Mouse (Mus musculus) Patski (cell line): Measurements from ENCODE around the gene Crb1. TPM values are rescaled to one million over a fixed set of nuclear protein-coding genes. Genes with fewer than 3 reads are reported as not detected.
"Not testable (repeated sequence)": the region's sequence is repeated elsewhere in the genome, so short reads cannot be mapped to it uniquely, and the experiment has no call there.

Source experiments
- ATAC-seq: fragments of 100-300 bp; one replicate; pipeline ENCODE4 v1.8.0; 2021
- CTCF ChIA-PET: fragments of 350-600 bp; sonication (Branson Sonifier 250); formaldehyde crosslinking; loops from one replicate; lab custom pipeline; 2022; ENCODE audit warnings: inconsistent platforms; lab: Charles Lee
- POLR2A ChIA-PET: fragments of 350-600 bp; sonication (Branson Sonifier 250); formaldehyde crosslinking; loops from one replicate; lab custom pipeline; 2022; ENCODE audit warnings: antibody characterized with exemption, inconsistent platforms; lab: Charles Lee
- DNase-seq: peaks from one replicate; pipeline ENCODE4 v3.0.0-alpha.2; 2011; ENCODE audit warnings: low read depth, low spot score
- H3K27me3 ChIP-seq: fragments of 371-371 bp; one replicate; pipeline ENCODE4 v1.5.1; 2021
- CTCF ChIP-seq: fragments of 100-300 bp; IDR thresholded peaks from one replicate; pipeline ENCODE4 v1.5.1; 2021
- in situ Hi-C: fragments of 300-500 bp; cut with MboI; formaldehyde crosslinking; loops from 3 replicates; pipeline ENCODE4 v1.11.1; 2018; ENCODE audit warnings: low pct_unique_long_range_greater_than_20kb, mixed read lengths
- polyA plus RNA-seq: library from polyadenylated mRNA; unstranded; gene quantifications from one replicate; pipeline ENCODE4 v1.2.3, GENCODE M21; 2021

The Crb1 gene
- polyA plus RNA-seq, 1 experiment from 2014 or later: 0.06 TPM

DNA sequence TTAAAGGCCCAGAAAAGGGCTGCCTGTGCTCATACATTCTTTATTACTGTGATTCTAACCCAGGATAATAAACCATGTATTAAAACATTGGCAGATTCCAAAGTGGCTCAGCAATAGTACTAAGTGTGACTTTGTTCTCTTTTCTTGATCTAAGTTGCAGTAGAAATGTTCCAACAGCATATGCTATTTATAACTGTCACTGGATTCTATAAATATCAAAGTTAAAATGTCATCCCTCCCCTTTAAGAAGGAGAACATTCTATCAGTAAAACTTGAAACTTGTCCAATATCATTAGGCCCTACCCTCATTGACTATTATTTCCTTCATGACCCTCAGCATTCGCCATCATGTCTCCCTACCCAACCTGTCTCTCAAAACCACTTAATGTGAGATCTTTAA, 48.1 kb downstream of the Crb1 start:
- in situ Hi-C loops: no loop called here

DNA sequence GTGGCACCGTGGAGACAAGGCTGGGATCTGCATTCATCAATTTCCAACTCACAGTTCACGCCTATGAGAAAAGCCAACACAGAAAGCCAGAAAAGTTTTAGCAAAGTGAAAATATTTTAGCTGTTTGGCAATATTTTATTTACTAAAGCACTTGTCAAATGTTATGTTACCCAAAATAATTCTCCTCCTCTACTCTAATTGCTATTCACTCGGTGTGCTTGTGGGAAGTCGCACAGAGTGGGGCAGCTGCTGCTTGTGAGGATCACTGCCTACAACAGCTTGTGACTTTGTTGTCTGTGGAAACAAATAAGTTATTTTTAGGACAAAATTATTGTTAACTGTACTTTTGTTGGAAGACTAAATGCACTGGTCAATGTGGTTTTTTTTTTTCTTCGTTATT, 48.6 kb downstream of the Crb1 start:
- ATAC-seq: no peak
- ChIA-PET POLR2A (no interaction called here), CTCF (interaction anchor here (1.3 kb wide), 2 partner anchors 9 to 11 kb away, joined by 3 read pairs; no protein-coding TSS in a partner anchor)
- no peak for DNase-seq
- in situ Hi-C loops: no loop called here
- TF ChIP-seq CTCF: no peak
- peaks cover 21% of the 10 kb centered on the region for H3K27me3 ChIP-seq

More for the DNA sequence above, 48.1 kb downstream of the Crb1 start:
- CTCF ChIA-PET: interaction anchor here (1.3 kb wide), 2 partner anchors 10 to 11 kb away, joined by 3 read pairs; no protein-coding TSS in a partner anchor
- POLR2A ChIA-PET: no interaction called here
- DNase-seq: no peak
- peaks cover 24% of the 10 kb centered on the region for H3K27me3 ChIP-seq
- no peak for TF ChIP-seq CTCF
- ATAC-seq: no peak

GRCm38 (mm10) chr1:139325378-139325777, 51.5 kb downstream of the Crb1 start:
- in situ Hi-C loops: no loop called here
- TF ChIP-seq CTCF: no peak
- ChIA-PET CTCF (no interaction called here), POLR2A (no interaction called here)
- H3K27me3 ChIP-seq: peaks cover 18% of the 10 kb centered on the region
- DNase-seq (no peak), ATAC-seq (no peak)

DNA sequence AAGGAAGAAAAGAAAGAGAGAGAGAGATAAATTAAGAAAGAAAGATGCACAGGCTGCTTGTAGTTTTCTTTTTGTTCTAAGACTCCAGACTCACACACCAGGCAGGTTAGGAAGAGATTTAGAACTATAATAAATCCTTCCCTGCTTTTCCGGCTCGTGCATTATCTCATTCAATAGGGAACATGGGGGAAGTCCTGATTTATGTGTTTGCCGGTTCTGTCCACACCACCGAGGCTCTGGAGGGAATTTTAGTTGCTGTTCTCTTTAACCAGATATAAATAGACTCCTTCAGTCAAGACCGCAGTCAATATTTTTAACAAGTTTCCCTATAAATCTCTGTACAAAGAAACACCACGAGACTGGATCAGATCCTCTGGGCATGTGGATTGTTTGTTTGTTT, 57.1 kb downstream of the Crb1 start:
- ChIA-PET CTCF (no interaction called here), POLR2A (no interaction called here)
- DNase-seq (no peak), ATAC-seq (no peak)
- TF ChIP-seq CTCF: no peak
- peaks cover 33% of the 10 kb centered on the region for H3K27me3 ChIP-seq
- in situ Hi-C loops: loop anchor here (25.0 kb wide), 1 partner anchor 1343 kb away; no protein-coding TSS in a partner anchor

DNA sequence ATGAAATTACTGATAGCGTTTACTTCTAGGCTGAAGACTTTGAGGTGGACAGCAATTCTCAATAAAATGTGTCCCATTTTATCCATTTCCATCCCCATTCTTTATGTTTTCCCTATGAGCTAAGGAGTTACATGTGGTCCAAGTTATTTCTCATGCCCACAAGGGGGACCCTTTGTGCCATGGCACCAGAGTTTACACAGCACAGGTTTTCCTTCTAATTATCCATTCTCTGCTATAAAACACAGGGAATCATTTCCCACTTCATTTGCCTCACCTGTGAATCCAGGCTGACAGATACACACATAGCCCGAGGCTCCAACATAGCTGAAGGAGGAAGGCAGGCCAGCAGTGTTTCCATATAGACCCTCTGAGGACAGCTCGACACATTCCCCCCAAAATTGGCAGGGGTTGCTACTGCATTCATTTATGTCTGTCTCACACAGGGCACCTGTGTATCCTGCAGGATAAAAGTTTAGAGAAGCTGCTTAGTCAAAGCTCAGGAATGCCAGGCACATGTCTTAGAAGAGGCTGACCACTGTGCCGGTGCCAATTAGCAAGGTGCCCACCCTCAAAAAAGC, 62.5 kb downstream of the Crb1 start:
- in situ Hi-C loops: loop anchor here (25.0 kb wide), 1 partner anchor 1348 kb away; no protein-coding TSS in a partner anchor
- TF ChIP-seq CTCF: peak; percentile 67
- ChIA-PET CTCF (interaction anchor here (1.5 to 1.6 kb wide), 2 partner anchors 10 to 26 kb away, joined by 4 to 10 read pairs; no protein-coding TSS in a partner anchor), POLR2A (no interaction called here)
- H3K27me3 ChIP-seq: peaks cover 35% of the 10 kb centered on the region
- ATAC-seq: no peak
- no peak for DNase-seq

DNA sequence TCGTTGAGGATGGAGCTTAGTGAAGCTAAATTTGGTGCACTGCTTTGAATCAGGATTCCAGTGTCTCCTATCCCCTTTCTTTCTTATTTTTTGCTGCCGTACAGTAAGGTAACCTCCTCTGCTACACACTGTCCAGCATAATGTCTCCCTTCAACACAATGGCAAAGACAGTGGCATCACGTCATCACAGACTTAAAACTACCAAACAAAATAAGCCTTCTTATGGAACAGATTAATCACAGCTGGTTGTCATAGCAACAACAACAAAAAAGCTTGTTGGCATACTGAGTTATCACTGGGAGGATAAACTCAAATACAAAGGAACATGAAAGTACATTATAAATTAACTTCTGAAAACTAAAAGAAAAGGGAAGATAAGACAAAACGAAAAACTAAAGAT, 68.0 kb downstream of the Crb1 start:
- no peak for TF ChIP-seq CTCF
- ChIA-PET POLR2A (no interaction called here), CTCF (no interaction called here)
- H3K27me3 ChIP-seq: peaks cover 27% of the 10 kb centered on the region
- in situ Hi-C loops: loop anchor here (25.0 kb wide), 1 partner anchor 1353 kb away; no protein-coding TSS in a partner anchor
- ATAC-seq (no peak), DNase-seq (no peak)

- DNase-seq, ATAC-seq, POLR2A ChIA-PET, H3K27me3 ChIP-seq: not testable (repeated sequence)
- CTCF ChIA-PET: interaction anchor here (0.9 kb wide), 1 partner anchor 13 kb away, joined by 3 read pairs; no protein-coding TSS in a partner anchor
- in situ Hi-C loops: loop anchor here (25.0 kb wide), 1 partner anchor 1360 kb away; no protein-coding TSS in a partner anchor
These were observed 74.4 kb downstream of the Crb1 start for GRCm38 (mm10) chr1:139302519-139302918.

GRCm38 (mm10) chr1:139301830-139302229, 75.1 kb downstream of the Crb1 start:
- peaks cover 9% of the 10 kb centered on the region for H3K27me3 ChIP-seq
- CTCF ChIA-PET: no interaction called here
- TF ChIP-seq CTCF: no peak
- ATAC-seq (no peak), DNase-seq (no peak)
- in situ Hi-C loops: loop anchor here (25.0 kb wide), 1 partner anchor 1360 kb away; no protein-coding TSS in a partner anchor
- POLR2A ChIA-PET: no interaction called here

GRCm38 (mm10) chr1:139292023-139292422, 84.9 kb downstream of the Crb1 start:
- DNase-seq: no peak
- no peak for ATAC-seq
- no peak for TF ChIP-seq CTCF
- ChIA-PET CTCF (interaction anchor here (1.1 to 1.5 kb wide), 2 partner anchors 9 to 16 kb away, joined by 3 read pairs; no protein-coding TSS in a partner anchor), POLR2A (no interaction called here)
- peaks cover 33% of the 10 kb centered on the region for H3K27me3 ChIP-seq
- in situ Hi-C loops: no loop called here

DNA sequence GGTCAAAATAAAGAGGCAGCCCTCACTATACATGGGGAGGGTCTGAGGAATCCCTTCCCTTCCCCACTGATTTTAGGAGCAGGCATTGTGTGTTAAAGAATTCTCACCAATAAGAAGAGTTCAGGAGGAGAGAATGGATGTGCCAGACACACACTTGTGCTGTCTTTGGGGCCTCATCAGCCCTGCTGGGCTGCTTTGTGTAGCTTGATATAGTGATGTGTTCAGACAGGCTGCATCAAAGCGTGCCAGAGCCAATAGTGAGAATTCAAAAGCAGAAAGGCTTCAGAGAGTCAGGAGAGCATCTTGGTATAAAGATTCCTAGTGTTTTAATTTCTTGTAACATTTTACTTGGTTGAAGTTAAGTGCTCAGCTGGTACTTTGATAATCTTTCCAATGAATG, 85.3 kb downstream of the Crb1 start:
- no peak for DNase-seq
- no peak for TF ChIP-seq CTCF
- in situ Hi-C loops: no loop called here
- ATAC-seq: no peak
- peaks cover 38% of the 10 kb centered on the region for H3K27me3 ChIP-seq
- ChIA-PET POLR2A (no interaction called here), CTCF (interaction anchor here (1.5 kb wide), 1 partner anchor 15 kb away, joined by 3 read pairs; no protein-coding TSS in a partner anchor)

- DNase-seq (no peak), ATAC-seq (no peak)
- POLR2A ChIA-PET: no interaction called here
- CTCF ChIA-PET: interaction anchor here (1.0 to 2.0 kb wide), 2 partner anchors 11 to 15 kb away, joined by 3 to 4 read pairs; no protein-coding TSS in a partner anchor
- H3K27me3 ChIP-seq: peaks cover 46% of the 10 kb centered on the region
- in situ Hi-C loops: no loop called here
- TF ChIP-seq CTCF: no peak
These were observed 100.1 kb downstream of the Crb1 start for GRCm38 (mm10) chr1:139276619-139277320.
